Mouse (Mus musculus) ES-Bruce4 (cell line): ENCODE data around the gene Adgrl1.

ENCODE experiments used
- CTCF ChIP-seq: IDR thresholded peaks from one replicate; pipeline ENCODE4 v1.8.1; 2011; ENCODE audit warnings: low read depth, low read length
- EP300 ChIP-seq: IDR thresholded peaks from 2 replicates; pipeline ENCODE4 v1.6.1; 2011; ENCODE audit warnings: low read depth, low read length; ENCODE audit not compliant: insufficient read depth
- POLR2A ChIP-seq: IDR thresholded peaks from one replicate; pipeline ENCODE4 v1.8.1; 2011; ENCODE audit warnings: low read length; ENCODE audit not compliant: insufficient read depth

GRCm38 (mm10) chr8:83964015-83964765 is 64.3 kb downstream of the Adgrl1 start:
- TF ChIP-seq POLR2A: no peak
- no peak for TF ChIP-seq CTCF
- no peak for TF ChIP-seq EP300
